Mouse (Mus musculus) MEL (cell line): ENCODE measurements at regions not wholly inside any gene's neighbourhood (a gene's known extent, or its start where the extent isn't known, plus 50 kb on each side); places are given as distances from the start of the nearest gene placed in this dataset.

Experiments used
- CHD2 ChIP-seq: IDR thresholded peaks from 2 replicates; pipeline ENCODE4 v1.6.1; 2011; ENCODE audit warnings: low read length, improper control_type of control experiment
- HCFC1 ChIP-seq: IDR thresholded peaks from 2 replicates; pipeline ENCODE4 v1.6.1; 2012; ENCODE audit warnings: low read depth, mild to moderate bottlenecking, inconsistent platforms, low read length, improper control_type of control experiment, moderate library complexity
- MEF2A ChIP-seq: IDR thresholded peaks from 2 replicates; pipeline ENCODE4 v1.6.1; 2014; ENCODE audit warnings: low read depth, mild to moderate bottlenecking, inconsistent platforms, low read length, improper control_type of control experiment; ENCODE audit not compliant: poor library complexity, insufficient replicate concordance, severe bottlenecking; ENCODE audit errors: extremely low read depth
- MXI1 ChIP-seq: IDR thresholded peaks from 2 replicates; pipeline ENCODE4 v1.6.1; 2011; ENCODE audit warnings: mild to moderate bottlenecking, low read depth, low read length, improper control_type of control experiment
- POLR2AphosphoS2 ChIP-seq: IDR thresholded peaks from 2 replicates; pipeline ENCODE4 v1.6.1; 2011; ENCODE audit warnings: low read length, improper control_type of control experiment
- TCF12 ChIP-seq: IDR thresholded peaks from 2 replicates; pipeline ENCODE4 v1.6.1; 2014; ENCODE audit warnings: low read depth, mild to moderate bottlenecking, inconsistent platforms, low read length, improper control_type of control experiment, moderate library complexity
- UBTF ChIP-seq: IDR thresholded peaks from 2 replicates; pipeline ENCODE4 v1.6.1; 2012; ENCODE audit warnings: low read depth, mild to moderate bottlenecking, inconsistent platforms, low read length, improper control_type of control experiment, moderate library complexity, borderline replicate concordance; ENCODE audit not compliant: insufficient read depth
- USF1 ChIP-seq: IDR thresholded peaks from 2 replicates; pipeline ENCODE4 v1.6.1; 2014; ENCODE audit warnings: low read depth, mild to moderate bottlenecking, inconsistent platforms, low read length, improper control_type of control experiment, moderate library complexity

- TF ChIP-seq MEF2A (no peak), POLR2AphosphoS2 (no peak), CHD2 (no peak), HCFC1 (no peak), USF1 (no peak), TCF12 (no peak), MXI1 (no peak), UBTF (no peak)
Measured at GRCm38 (mm10) chr7:94967601-94968000, 1203.4 kb upstream of the Tenm4 start.
